Mouse (Mus musculus): ENCODE data around the gene Bnc2.
A peak's percentile ranks its signal among the peaks of the same experiment; 100 is the strongest.

The Bnc2 gene

GRCm38 (mm10) chr4:84675171-84675973, at the start of gene Bnc2:
Gene Bnc2, minus strand, starts transcription at chr4:84675275.
- DNase-seq, result peak; percentile 23

- DNase-seq, result no peak
Measured at GRCm38 (mm10) chr4:84707961-84708360, 32.9 kb upstream of the Bnc2 start.

GRCm38 (mm10) chr4:84685521-84686366, 10.7 kb upstream of the Bnc2 start:
- DNase-seq, result no peak

- DNase-seq, result no peak
Measured at GRCm38 (mm10) chr4:84685009-84685408, 9.9 kb upstream of the Bnc2 start.

GRCm38 (mm10) chr4:84675974-84676315, 870 bp upstream of the Bnc2 start:
- DNase-seq, result peak; percentile 20

- peak; percentile 41 for DNase-seq
Measured at GRCm38 (mm10) chr4:84674318-84675170, 531 bp downstream of the Bnc2 start.

- DNase-seq, result no peak
Measured at GRCm38 (mm10) chr4:84673681-84674307, 1.3 kb downstream of the Bnc2 start.

GRCm38 (mm10) chr4:84672181-84672791, 2.8 kb downstream of the Bnc2 start:
- DNase-seq, result no peak

- DNase-seq, result no peak
Measured at GRCm38 (mm10) chr4:84670996-84671395, 4.1 kb downstream of the Bnc2 start.

- no peak for DNase-seq
Measured at GRCm38 (mm10) chr4:84669650-84670049, 5.4 kb downstream of the Bnc2 start.

- DNase-seq, result no peak
Measured at GRCm38 (mm10) chr4:84668949-84669605, 6.0 kb downstream of the Bnc2 start.

GRCm38 (mm10) chr4:84668226-84668625, 6.8 kb downstream of the Bnc2 start:
- no peak for DNase-seq

- DNase-seq, result no peak
Measured at GRCm38 (mm10) chr4:84662228-84663065, 12.6 kb downstream of the Bnc2 start.

GRCm38 (mm10) chr4:84661341-84661740, 13.7 kb downstream of the Bnc2 start:
- no peak for DNase-seq

GRCm38 (mm10) chr4:84651786-84652185, 23.3 kb downstream of the Bnc2 start:
- no peak for DNase-seq

- no peak for DNase-seq
Measured at GRCm38 (mm10) chr4:84646576-84646975, 28.5 kb downstream of the Bnc2 start.

- DNase-seq, result no peak
Measured at GRCm38 (mm10) chr4:84639166-84639565, 35.9 kb downstream of the Bnc2 start.

GRCm38 (mm10) chr4:84637641-84638040, 37.4 kb downstream of the Bnc2 start:
- DNase-seq, result peak; percentile 46

- no peak for DNase-seq
Measured at GRCm38 (mm10) chr4:84634751-84635150, 40.3 kb downstream of the Bnc2 start.

- DNase-seq, result no peak
Measured at GRCm38 (mm10) chr4:84633991-84634390, 41.1 kb downstream of the Bnc2 start.

All from liver (tissue).